Comparison of ENCODE assay signal across 30 mouse cellular contexts in the genomic region with DNA sequence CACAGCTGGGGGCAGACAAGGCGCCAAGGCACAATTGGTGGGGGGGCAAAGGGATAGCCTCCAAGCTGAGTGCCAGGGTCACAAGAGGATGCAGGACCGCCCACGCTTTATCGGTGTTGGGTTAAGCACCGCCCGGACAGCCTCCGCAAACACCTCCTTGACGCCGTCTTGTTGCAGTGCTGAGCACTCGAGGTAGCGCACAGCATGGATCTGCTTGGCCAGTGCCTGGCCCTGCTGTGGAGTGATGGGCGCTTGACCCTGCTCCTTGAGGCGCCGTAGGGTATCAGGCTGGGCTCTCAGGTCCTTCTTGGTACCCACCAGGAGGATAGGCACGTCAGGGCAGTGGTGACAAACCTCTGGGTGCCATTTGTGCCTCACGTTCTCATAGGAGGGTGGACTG. TPM values are rescaled to one million over a fixed set of nuclear protein-coding genes. Genes with fewer than 3 reads are reported as not detected.
DNase-seq lines count a peak whose midpoint lies in the region; ATAC-seq and TF ChIP-seq lines count a peak whose summit lies in the region.
"Had no signal": no experiment of that assay in that cellular context is flagged by ENCODE, and none has a peak within 500 bp of the region (broad histone marks: within the 10 kb centered on the region; RNA-seq: fewer than 3 reads in every experiment).

No protein-coding gene starts in this region.

- H3K27me3 ChIP-seq in kidney, embryonic 14.5 days (ENCODE audit: control insufficient read depth, insufficient read depth, low read length): no peaks in the 10 kb centered on the region
- H3K27me3 ChIP-seq in lung, embryonic 16.5 days (ENCODE audit: control insufficient read depth, insufficient read depth, low read depth, low read length): no peaks in the 10 kb centered on the region
- H3K27me3 ChIP-seq in midbrain, embryonic 16.5 days (ENCODE audit: control insufficient read depth, insufficient read depth, low read depth, low read length): no peaks in the 10 kb centered on the region
- H3K27me3 ChIP-seq in midbrain, embryonic 10.5 days (ENCODE audit: low read depth, poor library complexity, severe bottlenecking): no peaks in the 10 kb centered on the region
- H3K27me3 ChIP-seq: embryonic facial prominence, embryonic 13.5 days; forebrain, embryonic 15.5 days; hindbrain, embryonic 15.5 days; liver, embryonic 13.5 days; midbrain, embryonic 12.5 days; neural tube, embryonic 12.5 days had no signal

- WGBS in kidney, embryonic 14.5 days: 90% methylated on average over 16 of the region's 16 CpGs
- 83% methylated on average over 16 of the region's 16 CpGs for WGBS in lung, embryonic 16.5 days
- WGBS in lung, adult 2 months: 67% methylated on average over 16 of the region's 16 CpGs
- 94% methylated on average over 16 of the region's 16 CpGs for WGBS in midbrain, embryonic 16.5 days
- WGBS in midbrain, embryonic 10.5 days: 92% methylated on average over 16 of the region's 16 CpGs

- no peak overlapping the region for H3K4me2 ChIP-seq in kidney, embryonic 14.5 days (replicated peaks; ENCODE audit: low read depth, low read length)
- no peak overlapping the region for H3K4me2 ChIP-seq in lung, embryonic 16.5 days (ENCODE audit: low read depth, low read length)
- H3K4me2 ChIP-seq in midbrain, embryonic 16.5 days (ENCODE audit: low read length): no peak overlapping the region
- H3K4me2 ChIP-seq: embryonic facial prominence, embryonic 13.5 days; forebrain, embryonic 15.5 days; heart, embryonic 11.5 days; hindbrain, embryonic 15.5 days; liver, embryonic 13.5 days; lung, embryonic 14.5 days; midbrain, embryonic 12.5 days; neural tube, embryonic 12.5 days had no signal

- H3K9ac ChIP-seq in kidney, embryonic 14.5 days (ENCODE audit: low read depth, low read length): no peak overlapping the region
- no peak overlapping the region for H3K9ac ChIP-seq in lung, embryonic 16.5 days (ENCODE audit: low read length)
- H3K9ac ChIP-seq in midbrain, embryonic 16.5 days (ENCODE audit: low read depth, low read length): no peak overlapping the region
- H3K9ac ChIP-seq: embryonic facial prominence, embryonic 13.5 days; forebrain, embryonic 15.5 days; hindbrain, embryonic 15.5 days; liver, embryonic 13.5 days; lung, embryonic 14.5 days; midbrain, embryonic 12.5 days; neural tube, embryonic 12.5 days had no signal

- ATAC-seq in kidney, embryonic 14.5 days (ENCODE audit: low FRiP score, low TSS enrichment): peak; percentile 22; the same call in 1 of the 2 replicates
- 0 out of 2 replicates have a peak, but pooled peaks have one; percentile 29 for ATAC-seq in lung, embryonic 16.5 days (ENCODE audit: low read depth)
- 0 out of 2 replicates have a peak, but pooled peaks have one; percentile 12 for ATAC-seq in midbrain, embryonic 16.5 days
- ATAC-seq in inflammation-experienced regulatory T-cells, adult 6 months: no peak
- ATAC-seq: forebrain, embryonic 15.5 days had no signal

- TF ChIP-seq POLR2A in lung, adult 2 months (IDR thresholded peaks at IDR 0.05; ENCODE audit: borderline replicate concordance, extremely low read depth, low read depth, low read length): no peak
- TF ChIP-seq POLR2A in cortical plate, adult 2 months (IDR thresholded peaks at IDR 0.05; ENCODE audit: extremely low read depth, insufficient read depth, low read length): no peak

- H3K9me3 ChIP-seq in kidney, embryonic 14.5 days (ENCODE audit: control insufficient read depth, low read length): no peaks in the 10 kb centered on the region
- no peaks in the 10 kb centered on the region for H3K9me3 ChIP-seq in lung, embryonic 16.5 days (ENCODE audit: control insufficient read depth, low read length)
- no peaks in the 10 kb centered on the region for H3K9me3 ChIP-seq in midbrain, embryonic 16.5 days (replicated peaks; ENCODE audit: control insufficient read depth, low read length, poor library complexity, severe bottlenecking)
- no peaks in the 10 kb centered on the region for H3K9me3 ChIP-seq in midbrain, embryonic 10.5 days (replicated peaks)
- H3K9me3 ChIP-seq: embryonic facial prominence, embryonic 13.5 days; forebrain, embryonic 10.5 days; forebrain, embryonic 15.5 days; hindbrain, embryonic 15.5 days; liver, embryonic 13.5 days; midbrain, embryonic 12.5 days; neural tube, embryonic 12.5 days had no signal

- H3K4me1 ChIP-seq in kidney, embryonic 14.5 days (ENCODE audit: control insufficient read depth, insufficient read depth, low read length): no peaks in the 10 kb centered on the region
- peaks cover 13% of the 10 kb centered on the region for H3K4me1 ChIP-seq in lung, embryonic 16.5 days (replicated peaks; ENCODE audit: control insufficient read depth, insufficient read depth, low read length)
- H3K4me1 ChIP-seq in lung, adult 2 months (ENCODE audit: control insufficient read depth, insufficient read depth, low read length): peaks cover 32% of the 10 kb centered on the region
- no peaks in the 10 kb centered on the region for H3K4me1 ChIP-seq in midbrain, embryonic 16.5 days (ENCODE audit: control insufficient read depth, insufficient read depth, low read length)
- H3K4me1 ChIP-seq in midbrain, embryonic 10.5 days: 0 out of 2 replicates have a peak, but pooled peaks cover 2% of the 10 kb centered on the region
- 0 out of 2 replicates have a peak, but pooled peaks cover 1% of the 10 kb centered on the region for H3K4me1 ChIP-seq in cortical plate, adult 2 months (ENCODE audit: control insufficient read depth, insufficient read depth, low read length)
- H3K4me1 ChIP-seq: forebrain, embryonic 15.5 days; hindbrain, embryonic 15.5 days; midbrain, embryonic 12.5 days; neural tube, embryonic 12.5 days had no signal

- peaks cover 59% of the 10 kb centered on the region for H3K36me3 ChIP-seq in kidney, embryonic 14.5 days (ENCODE audit: control insufficient read depth, insufficient read depth, low read length)
- H3K36me3 ChIP-seq in lung, embryonic 16.5 days (ENCODE audit: control insufficient read depth, insufficient read depth, low read length): peaks cover 45% of the 10 kb centered on the region
- H3K36me3 ChIP-seq in midbrain, embryonic 16.5 days (ENCODE audit: control insufficient read depth, insufficient read depth, low read length): peaks cover 25% of the 10 kb centered on the region
- peaks cover 83% of the 10 kb centered on the region for H3K36me3 ChIP-seq in midbrain, embryonic 10.5 days

- no peak overlapping the region for H3K4me3 ChIP-seq in kidney, embryonic 14.5 days (ENCODE audit: low read length)
- no peak overlapping the region for H3K4me3 ChIP-seq in lung, embryonic 16.5 days (ENCODE audit: low read length)
- no peak overlapping the region for H3K4me3 ChIP-seq in lung, adult 2 months (replicated peaks; ENCODE audit: extremely low read depth, low read depth, low read length)
- H3K4me3 ChIP-seq in midbrain, embryonic 16.5 days (ENCODE audit: low read depth, low read length): no peak overlapping the region
- no peak overlapping the region for H3K4me3 ChIP-seq in midbrain, embryonic 10.5 days
- H3K4me3 ChIP-seq in cortical plate, adult 2 months (ENCODE audit: insufficient read depth, low read length): no peak overlapping the region
- H3K4me3 ChIP-seq: embryonic facial prominence, embryonic 13.5 days; forebrain, embryonic 10.5 days; forebrain, embryonic 15.5 days; hindbrain, embryonic 15.5 days; liver, embryonic 13.5 days; midbrain, embryonic 12.5 days; neural tube, embryonic 12.5 days had no signal

- H3K27ac ChIP-seq in kidney, embryonic 14.5 days (ENCODE audit: low read depth, low read length): no peak overlapping the region
- H3K27ac ChIP-seq in lung, embryonic 16.5 days (ENCODE audit: low read length): no peak overlapping the region
- H3K27ac ChIP-seq in midbrain, embryonic 16.5 days (ENCODE audit: low read length): no peak overlapping the region
- H3K27ac ChIP-seq in midbrain, embryonic 10.5 days (replicated peaks): no peak overlapping the region
- H3K27ac ChIP-seq in cortical plate, adult 2 months (ENCODE audit: insufficient read depth, low read length): peak overlapping the region; percentile 53
- H3K27ac ChIP-seq: embryonic facial prominence, embryonic 13.5 days; forebrain, embryonic 10.5 days; forebrain, embryonic 15.5 days; hindbrain, embryonic 15.5 days; liver, embryonic 13.5 days; macrophage; midbrain, embryonic 12.5 days; neural tube, embryonic 12.5 days; stomach, postnatal 0 days had no signal

- no peak for DNase-seq in kidney, postnatal 4 days
- no peak for DNase-seq in lung, adult 2 months
- no peak for DNase-seq in midbrain, embryonic 10.5 days (ENCODE audit: low spot score)
- DNase-seq: adrenal gland, adult 8-10 months; cerebellum, adult 9-10 months; gastrocnemius, postnatal 25 days; heart, adult 18-20 months; heart, postnatal 4 days; kidney, adult 18-20 months; kidney, postnatal 14 days; left cerebral cortex, postnatal 4 days; liver, embryonic 13.5 days; lung, embryonic 14.5 days; right cerebral cortex, postnatal 4 days; thymus, adult 18-20 months; thymus, postnatal 25 days had no signal

- no peak for TF ChIP-seq CTCF in lung, adult 2 months (IDR thresholded peaks at IDR 0.05; ENCODE audit: insufficient read depth, low read length)
- no peak for TF ChIP-seq CTCF in cortical plate, adult 2 months (IDR thresholded peaks at IDR 0.05; ENCODE audit: extremely low read depth, insufficient read depth, low read length)

RNA-seq across cellular contexts. Expression of a gene that starts 16.3 kb away (rescaled TPM):
- 47.6 and 62.6 TPM in 2 replicates for polyA plus RNA-seq in kidney, embryonic 14.5 days (2014; fragmentation: Nextera tagmentation; extraction: Ambion mirVana)
- 78.1 and 82.1 TPM in 2 replicates for polyA plus RNA-seq in lung, embryonic 16.5 days (2015; fragmentation: Nextera tagmentation; extraction: Ambion mirVana)
- 101 and 113 TPM in 2 replicates for polyA plus RNA-seq in lung, adult 2 months (2012; rRNA removed)
- 12.8 and 14.6 TPM in 2 replicates for polyA plus RNA-seq in midbrain, embryonic 16.5 days (2015; fragmentation: Nextera tagmentation; extraction: Ambion mirVana)
- 34.8 and 34.9 TPM in 2 replicates for polyA plus RNA-seq in midbrain, embryonic 10.5 days (2016; fragmentation: Nextera tagmentation; extraction: Ambion mirVana)
- 50.9 and 55.1 TPM in 2 replicates for polyA plus RNA-seq in cortical plate, adult 2 months (2012; rRNA removed)
- polyA plus RNA-seq in inflammation-experienced regulatory T-cells, adult 6 months (2017; shearing (Covaris generic)): 100 to 1,000 TPM; 135 to 199 (median 174) TPM

RNA-seq across cellular contexts. Expression of a gene that starts 28.0 kb away (rescaled TPM):
- 8.1 and 11.6 TPM in 2 replicates for polyA plus RNA-seq in kidney, embryonic 14.5 days (2014; fragmentation: Nextera tagmentation; extraction: Ambion mirVana)
- 20.6 and 21.3 TPM in 2 replicates for polyA plus RNA-seq in lung, embryonic 16.5 days (2015; fragmentation: Nextera tagmentation; extraction: Ambion mirVana)
- 74.0 and 78.7 TPM in 2 replicates for polyA plus RNA-seq in lung, adult 2 months (2012; rRNA removed)
- polyA plus RNA-seq in midbrain, embryonic 16.5 days (2015; fragmentation: Nextera tagmentation; extraction: Ambion mirVana): 10.2 and 12.5 TPM in 2 replicates
- polyA plus RNA-seq in midbrain, embryonic 10.5 days (2016; fragmentation: Nextera tagmentation; extraction: Ambion mirVana): 11.7 and 12.4 TPM in 2 replicates
- polyA plus RNA-seq in cortical plate, adult 2 months (2012; rRNA removed): 75.4 and 75.7 TPM in 2 replicates
- polyA plus RNA-seq in inflammation-experienced regulatory T-cells, adult 6 months (2017; shearing (Covaris generic)): 10 to 100 TPM; 46.3 to 50.9 (median 48.2) TPM

RNA-seq across cellular contexts. Expression of a gene that starts 29.6 kb away (rescaled TPM):
- polyA plus RNA-seq in kidney, embryonic 14.5 days (2014; fragmentation: Nextera tagmentation; extraction: Ambion mirVana): 80.9 and 85.3 TPM in 2 replicates
- polyA plus RNA-seq in lung, embryonic 16.5 days (2015; fragmentation: Nextera tagmentation; extraction: Ambion mirVana): 95.1 and 103 TPM in 2 replicates
- 147 and 180 TPM in 2 replicates for polyA plus RNA-seq in lung, adult 2 months (2012; rRNA removed)
- polyA plus RNA-seq in midbrain, embryonic 16.5 days (2015; fragmentation: Nextera tagmentation; extraction: Ambion mirVana): 57.8 and 61.3 TPM in 2 replicates
- 48.7 and 49.2 TPM in 2 replicates for polyA plus RNA-seq in midbrain, embryonic 10.5 days (2016; fragmentation: Nextera tagmentation; extraction: Ambion mirVana)
- polyA plus RNA-seq in cortical plate, adult 2 months (2012; rRNA removed): 29.1 and 29.9 TPM in 2 replicates
- polyA plus RNA-seq in inflammation-experienced regulatory T-cells, adult 6 months (2017; shearing (Covaris generic)): 10 to 100 TPM; 46.4 to 51.1 (median 47.1) TPM

RNA-seq across cellular contexts. Expression of a gene that starts 29.6 kb away (rescaled TPM):
- 37.5 and 55.4 TPM in 2 replicates for polyA plus RNA-seq in kidney, embryonic 14.5 days (2014; fragmentation: Nextera tagmentation; extraction: Ambion mirVana)
- 32.8 and 34.4 TPM in 2 replicates for polyA plus RNA-seq in lung, embryonic 16.5 days (2015; fragmentation: Nextera tagmentation; extraction: Ambion mirVana)
- 14.2 and 17.8 TPM in 2 replicates for polyA plus RNA-seq in lung, adult 2 months (2012; rRNA removed)
- polyA plus RNA-seq in midbrain, embryonic 16.5 days (2015; fragmentation: Nextera tagmentation; extraction: Ambion mirVana): 19.9 and 21.2 TPM in 2 replicates
- polyA plus RNA-seq in midbrain, embryonic 10.5 days (2016; fragmentation: Nextera tagmentation; extraction: Ambion mirVana): 43.9 and 44.4 TPM in 2 replicates
- 16.2 and 17.1 TPM in 2 replicates for polyA plus RNA-seq in cortical plate, adult 2 months (2012; rRNA removed)
- 10 to 100 TPM; 34.1 to 42.1 (median 39.1) TPM for polyA plus RNA-seq in inflammation-experienced regulatory T-cells, adult 6 months (2017; shearing (Covaris generic))
